Mouse (Mus musculus) left cerebral cortex, postnatal 14 days (tissue): ENCODE results near the gene Pdlim4. TPM values are rescaled to one million over a fixed set of nuclear protein-coding genes. Genes with fewer than 3 reads are reported as not detected.
A peak's percentile ranks its signal among the peaks of the same experiment; 100 is the strongest.
"Not testable (repeated sequence)": the region's sequence is repeated elsewhere in the genome, so short reads cannot be mapped to it uniquely, and the experiment has no call there.

ENCODE experiments used
- DNase-seq, 2 experiments: peaks; one replicate each; pipeline ENCODE4 v3.0.0; 2021 to 2022; ENCODE audit warnings: low spot score in 2 of 2, mixed read lengths in 1 of 2
- intact Hi-C: fragments of 180-260 bp; cut with DNase I; formaldehyde crosslinking; loops from one replicate; pipeline ENCODE4 v1.15.1; 2025
- total RNA-seq, 2 experiments: library from RNA; stranded (reverse); gene quantifications; 2 replicates each; pipeline ENCODE4 v1.2.3; 2021

Gene Pdlim4
- total RNA-seq, 2 experiments from 2014 or later = 10.9 to 12.0 TPM

DNA sequence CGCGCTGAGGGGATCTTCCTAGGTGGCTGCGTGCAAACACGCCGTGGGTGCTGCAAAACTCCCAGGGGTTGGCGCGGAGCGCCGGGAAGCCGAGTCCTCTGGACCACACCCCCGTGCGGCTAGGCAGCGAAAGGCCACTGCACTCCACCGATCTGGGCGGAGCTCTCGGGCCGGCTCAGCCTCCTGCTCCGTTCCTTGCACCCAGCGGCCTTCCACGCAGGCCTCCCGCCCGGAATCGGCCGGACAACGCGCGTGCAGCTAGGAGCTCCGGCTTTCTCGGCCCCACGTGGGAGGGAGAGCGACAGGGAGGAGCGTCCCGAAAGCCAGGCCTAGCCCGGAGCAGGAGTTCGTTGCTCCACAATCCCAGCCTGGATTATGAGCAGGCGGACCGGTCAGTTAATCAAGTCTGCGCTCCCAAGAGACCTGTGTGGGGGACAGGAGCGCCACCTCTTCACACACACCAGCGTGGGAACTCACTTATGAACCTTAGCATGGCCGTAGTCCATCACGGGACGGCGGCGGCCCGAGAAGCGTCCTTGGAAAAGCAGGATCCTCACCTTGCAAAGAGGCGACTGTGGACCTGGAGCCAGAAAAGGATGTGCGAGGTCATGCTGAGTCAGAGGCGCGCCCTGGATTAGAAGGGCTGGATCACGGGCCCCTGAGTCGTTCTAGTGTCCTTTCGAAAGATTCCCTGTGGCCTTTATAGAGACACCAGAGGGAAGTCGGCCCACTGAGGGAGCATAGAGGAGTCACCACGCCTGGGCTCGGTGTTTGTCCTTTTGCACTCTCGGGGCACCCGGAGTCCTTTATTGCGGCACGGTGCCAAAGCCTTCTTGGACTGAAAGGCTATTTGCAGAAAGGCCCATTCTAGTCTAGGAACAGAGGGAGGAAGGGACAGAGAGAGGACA, 40.5 kb downstream of the Pdlim4 start, which contains the start of gene Slc22a4:
Slc22a4 (minus strand) TSS at position 47 of the 908 bp plus-strand sequence.
- intact Hi-C loops = no loop called here
- peak; percentile 56 to 58 for DNase-seq

DNA sequence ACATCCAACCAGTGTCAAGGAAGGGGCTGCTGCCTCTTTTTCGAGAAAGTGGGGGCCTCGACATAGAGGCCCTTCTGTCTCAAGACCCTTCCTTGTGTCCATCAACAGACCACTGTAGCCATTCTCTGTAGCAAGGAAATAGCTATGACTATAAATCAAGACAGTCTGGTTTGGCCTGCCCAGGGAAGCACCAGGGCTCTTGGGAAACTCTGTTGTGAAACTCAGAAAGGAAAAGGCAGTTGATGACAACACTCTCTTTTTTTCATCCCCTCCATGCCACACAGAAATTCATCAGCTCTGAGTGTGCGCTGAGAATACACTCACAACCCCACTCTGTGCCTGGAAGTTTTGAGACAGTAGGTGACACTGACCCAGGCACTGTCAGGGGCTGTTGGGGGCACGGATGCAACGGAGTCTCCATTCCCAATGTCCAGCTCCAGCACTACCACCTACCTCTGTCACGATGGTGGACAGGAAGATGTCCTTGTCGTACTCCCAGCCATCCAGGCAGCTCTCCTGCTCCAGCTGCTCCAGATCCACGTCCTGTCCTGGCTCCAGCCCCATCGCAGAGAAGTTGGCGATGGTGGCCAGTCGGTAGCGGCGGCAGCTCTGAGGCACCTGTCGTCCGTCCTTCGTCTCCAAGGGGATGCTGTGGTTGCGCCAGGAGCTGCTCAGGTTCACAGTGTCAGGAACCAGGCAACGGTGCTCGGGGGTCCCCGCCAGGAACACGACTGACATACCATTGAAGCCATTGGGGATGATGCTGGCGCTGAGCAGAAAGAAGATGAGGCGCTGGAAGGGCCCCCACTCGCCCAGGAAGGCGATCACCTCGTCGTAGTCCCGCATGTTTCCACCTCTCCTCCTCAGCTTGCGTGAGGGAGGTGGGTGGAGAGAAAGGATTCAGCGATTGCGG, 41.4 kb downstream of the Pdlim4 start:
- DNase-seq = peak in 1 of 2 experiments; percentile 9
- intact Hi-C loops = no loop called here

DNA sequence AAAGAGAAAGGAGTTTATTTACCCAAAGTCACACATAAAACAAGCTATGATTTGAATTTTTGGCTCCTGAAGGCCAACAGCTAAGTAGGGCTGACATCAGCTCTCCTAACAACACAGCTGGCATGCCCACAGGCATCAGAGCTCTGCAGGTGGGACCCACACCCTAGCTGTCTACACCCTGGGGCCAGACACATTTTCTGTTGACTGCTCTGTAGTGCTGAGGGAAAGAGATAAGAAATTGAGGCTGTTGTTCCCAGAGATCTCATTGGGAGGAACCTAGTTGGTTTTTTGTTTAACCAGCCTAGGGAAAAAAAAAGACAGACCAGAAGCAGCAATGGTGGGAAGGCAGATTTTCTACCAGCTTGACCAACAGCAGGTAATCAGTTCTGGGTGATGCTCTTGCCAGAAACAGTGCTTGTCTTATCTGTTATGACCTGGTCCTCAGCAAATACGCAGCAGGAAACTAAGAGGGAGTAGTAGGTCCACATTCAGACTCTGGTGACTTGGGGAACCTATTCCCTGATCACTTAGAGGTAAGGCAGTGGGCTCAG, 42.2 kb downstream of the Pdlim4 start:
- intact Hi-C loops = no loop called here
- no peak for DNase-seq

GRCm38 (mm10) chr11:54021396-54022093, 47.3 kb downstream of the Pdlim4 start:
- DNase-seq = no peak
- intact Hi-C loops = no loop called here

- intact Hi-C loops = no loop called here
- DNase-seq = no peak
Measured at GRCm38 (mm10) chr11:54018893-54019732, 49.7 kb downstream of the Pdlim4 start.

DNA sequence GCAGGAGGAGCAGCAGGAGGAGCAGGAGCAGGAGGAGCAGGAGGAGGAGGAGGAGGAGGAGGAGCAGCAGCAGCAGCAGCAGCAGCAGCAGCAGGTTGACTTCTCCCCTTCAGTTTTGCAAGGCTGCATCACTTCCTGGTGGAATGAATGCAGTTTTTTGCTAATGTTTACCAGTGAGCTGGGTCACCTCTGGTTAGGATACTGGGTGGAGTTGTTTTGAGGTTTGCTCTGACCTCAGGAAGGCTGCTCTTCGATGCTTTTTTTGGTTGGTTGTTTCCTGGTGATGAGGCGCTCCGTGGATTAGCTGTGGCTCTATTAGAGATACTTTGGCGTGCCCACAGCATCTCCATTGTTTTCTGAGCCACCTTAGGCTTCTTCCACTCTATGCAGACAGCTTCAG, 51.2 kb downstream of the Pdlim4 start:
- intact Hi-C loops = no loop called here
- no peak for DNase-seq

GRCm38 (mm10) chr11:54016051-54016450, 52.8 kb downstream of the Pdlim4 start:
- intact Hi-C loops = no loop called here
- no peak for DNase-seq

DNA sequence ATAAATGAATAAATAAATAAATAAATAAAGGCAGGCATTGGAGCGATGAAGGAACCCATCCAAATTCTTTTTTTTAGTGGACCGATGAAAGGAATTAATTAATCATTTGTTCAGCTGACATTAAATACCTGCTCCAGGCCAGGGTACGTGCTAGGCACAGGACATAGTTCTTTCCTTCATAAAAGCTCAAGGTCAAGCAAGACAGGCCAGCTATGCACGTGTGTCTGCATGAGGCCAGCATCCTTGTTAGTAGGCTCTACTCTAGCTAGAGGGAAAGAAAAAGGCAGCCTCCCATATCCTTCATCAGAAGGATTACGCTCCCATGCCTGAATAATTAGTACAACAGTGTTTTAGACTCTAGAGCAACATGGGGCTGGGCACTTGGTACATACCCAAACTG, 55.9 kb downstream of the Pdlim4 start:
- no peak for DNase-seq
- intact Hi-C loops = no loop called here

- intact Hi-C loops = no loop called here
- DNase-seq = no peak
Measured at GRCm38 (mm10) chr11:54011255-54011654, 57.6 kb downstream of the Pdlim4 start.

- intact Hi-C loops = loop anchor here (10.0 kb wide), 1 partner anchor 526 kb away; no protein-coding TSS in a partner anchor
- DNase-seq = no peak
Measured at GRCm38 (mm10) chr11:54008416-54008920, 60.3 kb downstream of the Pdlim4 start.

DNA sequence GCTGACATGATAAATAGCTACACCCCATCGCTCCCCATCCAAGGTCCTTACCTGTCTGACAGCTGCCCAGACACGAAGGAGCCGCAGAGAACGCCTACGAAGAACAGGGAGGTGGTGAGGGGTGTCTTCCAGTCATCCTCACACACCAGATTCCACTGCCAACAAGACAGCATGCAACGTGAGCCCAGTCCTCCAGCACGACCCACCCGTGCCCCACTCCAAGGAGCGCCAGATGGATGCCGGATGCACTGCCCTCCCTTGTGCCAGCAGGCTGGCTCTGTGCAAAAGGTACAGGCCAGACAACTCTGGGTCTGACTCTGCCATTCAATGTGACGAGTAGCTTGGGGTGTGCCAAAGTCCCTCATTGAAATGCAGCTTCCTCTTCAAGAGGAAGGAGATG, 61.1 kb downstream of the Pdlim4 start:
- intact Hi-C loops = loop anchor here (10.0 kb wide), 1 partner anchor 527 kb away; no protein-coding TSS in a partner anchor
- DNase-seq = peak in 1 of 2 experiments; percentile 17

DNA sequence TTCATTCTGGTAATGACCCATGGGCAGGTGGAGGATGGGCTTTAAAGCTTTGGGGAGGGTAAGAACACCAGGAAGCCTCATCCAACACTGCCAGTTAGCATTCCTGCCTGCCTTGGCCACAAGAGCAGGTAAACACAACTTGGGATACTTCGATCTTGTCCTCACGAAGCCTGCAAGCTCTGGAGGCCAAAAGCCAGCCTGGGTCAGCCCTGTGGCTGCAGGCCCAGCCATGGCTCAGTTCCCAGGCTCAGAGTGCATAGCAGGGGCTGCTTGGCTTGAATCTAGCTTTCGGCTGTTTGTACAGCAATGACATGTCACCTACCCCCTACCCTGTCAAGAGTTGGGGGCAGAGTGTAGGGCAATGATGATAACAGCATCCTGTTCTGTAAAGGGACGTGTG, 61.9 kb downstream of the Pdlim4 start:
- intact Hi-C loops = loop anchor here (10.0 kb wide), 1 partner anchor 528 kb away; no protein-coding TSS in a partner anchor
- peak in 1 of 2 experiments; percentile 27 for DNase-seq

DNA sequence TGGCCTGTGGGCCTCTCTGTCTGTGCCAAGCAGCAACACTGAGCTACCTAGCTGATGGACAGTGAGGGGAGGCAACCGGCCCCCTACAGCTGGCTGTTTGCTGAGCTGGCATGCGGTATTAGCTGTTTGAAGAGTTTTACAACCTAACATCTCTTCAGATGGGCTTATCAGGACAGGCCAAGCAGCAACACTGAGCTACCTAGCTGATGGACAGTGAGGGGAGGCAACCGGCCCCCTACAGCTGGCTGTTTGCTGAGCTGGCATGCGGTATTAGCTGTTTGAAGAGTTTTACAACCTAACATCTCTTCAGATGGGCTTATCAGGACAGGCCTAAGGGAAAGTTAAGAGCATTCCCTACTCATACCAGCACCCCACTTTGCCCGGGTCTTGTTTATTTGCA, 62.5 kb downstream of the Pdlim4 start:
- DNase-seq = not testable (repeated sequence)
- intact Hi-C loops = loop anchor here (10.0 kb wide), 1 partner anchor 528 kb away; no protein-coding TSS in a partner anchor

Other genes starting within 250 kb of the Pdlim4 start
- 1 to 10 TPM; 2.0 to 3.1 TPM for gene Gm12216, start 209.8 kb downstream of the Pdlim4 start, total RNA-seq
- gene Slc22a5, start 177.4 kb downstream of the Pdlim4 start, total RNA-seq = 10 to 100 TPM in 1 of 2 experiments, 1 to 10 TPM in 1; 9.4 to 10.9 TPM
- gene Slc22a21, start 88.7 kb downstream of the Pdlim4 start, total RNA-seq = 1 to 10 TPM; 1.9 to 2.1 TPM
- 1 to 10 TPM; 4.0 to 4.5 TPM for gene Slc22a4, start 40.9 kb downstream of the Pdlim4 start, total RNA-seq
- gene P4ha2, start 31.1 kb upstream of the Pdlim4 start, total RNA-seq = 10 to 100 TPM; 16.6 to 18.3 TPM
- gene Csf2, start 180.7 kb upstream of the Pdlim4 start, total RNA-seq = not detected
- gene Il3, start 198.3 kb upstream of the Pdlim4 start, total RNA-seq = not detected
- gene Acsl6, start 234.8 kb upstream of the Pdlim4 start, total RNA-seq = 100 to 1,000 TPM; 183 to 184 TPM